Mouse (Mus musculus) ES-Bruce4 (cell line): ENCODE results near the gene Wdr34.

Experiments
- CTCF ChIP-seq: IDR thresholded peaks from one replicate; pipeline ENCODE4 v1.8.1; 2011; ENCODE audit warnings: low read depth, low read length
- EP300 ChIP-seq: IDR thresholded peaks from 2 replicates; pipeline ENCODE4 v1.6.1; 2011; ENCODE audit warnings: low read depth, low read length; ENCODE audit not compliant: insufficient read depth
- POLR2A ChIP-seq: IDR thresholded peaks from one replicate; pipeline ENCODE4 v1.8.1; 2011; ENCODE audit warnings: low read length; ENCODE audit not compliant: insufficient read depth

GRCm38 (mm10) chr2:30073285-30073684, 24.6 kb upstream of the Wdr34 start:
- TF ChIP-seq POLR2A (no peak), EP300 (no peak), CTCF (no peak)
